Mouse (Mus musculus): Measurements from ENCODE around the gene Pilra. TPM values are rescaled to one million over a fixed set of nuclear protein-coding genes. Genes with fewer than 3 reads are reported as not detected.

Pilra gene
- polyA plus RNA-seq (2014; fragmentation: Illumina TruSeq; extraction: RNeasy Lipid Tissue Mini Kit (QIAGEN cat#74804); ENCODE audit: low read depth, low replicate concordance), result 0.38 TPM

DNA sequence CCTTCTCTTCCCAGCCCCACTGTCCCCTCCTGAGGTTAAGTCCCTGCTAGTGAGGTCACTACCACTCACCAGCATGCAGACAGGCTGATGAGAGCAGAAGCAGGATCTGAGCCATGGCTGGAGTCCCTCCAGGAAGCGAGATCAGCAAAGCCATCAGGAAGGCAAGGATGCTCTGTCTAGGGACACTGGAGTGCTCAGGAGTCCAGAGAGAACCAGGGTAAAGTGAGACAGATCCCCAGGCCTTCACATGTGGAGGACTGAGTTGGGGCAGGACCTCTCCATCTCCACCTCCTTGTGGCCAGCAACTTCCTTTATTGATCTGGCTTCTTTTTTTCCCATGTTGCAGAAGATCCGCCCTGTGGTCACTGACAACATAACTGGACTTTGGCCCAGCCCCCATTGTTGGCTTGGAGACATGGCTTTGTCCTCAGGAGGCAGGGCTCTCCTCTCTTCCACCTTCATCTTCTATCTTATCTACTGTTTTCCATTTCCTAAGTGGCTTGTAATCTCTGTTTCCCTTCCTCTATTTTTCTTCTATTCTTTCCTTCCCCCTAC, at the start of gene Pilra:
Gene Pilra, minus strand, starts transcription at position 316 of the 555 bp plus-strand sequence.

DNA sequence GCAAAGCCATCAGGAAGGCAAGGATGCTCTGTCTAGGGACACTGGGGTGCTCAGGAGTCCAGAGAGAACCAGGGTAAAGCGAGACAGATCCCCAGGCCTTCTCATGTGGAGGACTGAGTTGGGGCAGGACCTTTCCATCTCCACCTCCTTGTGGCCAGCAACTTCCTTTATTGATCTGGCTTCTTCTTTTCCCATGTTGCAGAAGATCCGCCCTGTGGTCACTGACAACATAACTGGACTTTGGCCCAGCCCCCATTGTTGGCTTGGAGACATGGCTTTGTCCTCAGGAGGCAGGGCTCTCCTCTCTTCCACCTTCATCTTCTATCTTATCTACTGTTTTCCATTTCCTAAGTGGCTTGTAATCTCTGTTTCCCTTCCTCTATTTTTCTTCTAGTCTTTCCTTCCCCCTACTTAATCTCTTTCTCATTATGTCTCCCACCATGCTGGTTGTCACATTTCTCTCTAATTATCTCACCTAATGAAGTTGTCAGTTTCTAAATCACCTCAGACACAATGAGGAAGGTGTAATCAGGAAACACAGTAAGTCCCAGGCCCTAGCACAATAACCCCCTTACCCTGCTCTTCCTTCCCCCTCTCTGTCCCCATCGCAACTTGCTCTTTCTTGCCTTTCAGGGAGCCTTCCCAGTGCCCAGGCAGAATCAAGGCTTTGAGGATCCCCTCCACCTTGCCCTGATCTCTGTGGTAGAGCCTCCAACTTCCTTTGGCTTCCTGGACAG, 35.7 kb upstream of the Pilra start, which contains the start of gene Pilrb2:
Gene Pilrb2, minus strand, starts transcription at position 172 of the 737 bp plus-strand sequence.

DNA sequence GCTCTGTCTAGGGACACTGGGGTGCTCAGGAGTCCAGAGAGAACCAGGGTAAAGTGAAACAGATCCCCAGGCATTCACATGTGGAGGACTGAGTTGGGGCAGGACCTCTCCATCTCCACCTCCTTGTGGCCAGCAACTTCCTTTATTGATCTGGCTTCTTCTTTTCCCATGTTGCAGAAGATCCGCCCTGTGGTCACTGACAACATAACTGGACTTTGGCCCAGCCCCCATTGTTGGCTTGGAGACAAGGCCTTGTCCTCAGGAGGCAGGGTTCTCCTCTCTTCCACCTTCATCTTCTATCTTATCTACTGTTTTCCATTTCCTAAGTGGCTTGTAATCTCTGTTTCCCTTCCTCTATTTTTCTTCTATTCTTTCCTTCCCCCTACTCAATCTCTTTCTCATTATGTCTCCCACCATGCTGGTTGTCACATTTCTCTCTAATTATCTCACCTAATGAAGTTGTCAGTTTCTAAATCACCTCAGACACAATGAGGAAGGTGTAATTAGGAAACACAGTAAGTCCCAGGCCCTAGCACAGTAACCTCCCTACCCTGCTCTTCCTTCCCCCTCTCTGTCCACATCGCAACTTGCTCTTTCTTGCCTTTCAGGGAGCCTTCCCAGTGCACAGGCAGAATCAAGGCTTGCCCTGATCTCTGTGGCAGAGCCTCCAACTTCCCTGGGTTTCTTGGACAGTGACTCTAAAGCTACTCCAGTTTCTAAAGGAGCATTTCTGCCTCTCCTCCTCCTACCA, 22.1 kb upstream of the Pilra start, which contains the start of gene Pilrb1:
Gene Pilrb1, minus strand, starts transcription at position 147 of the 751 bp plus-strand sequence.

DNA sequence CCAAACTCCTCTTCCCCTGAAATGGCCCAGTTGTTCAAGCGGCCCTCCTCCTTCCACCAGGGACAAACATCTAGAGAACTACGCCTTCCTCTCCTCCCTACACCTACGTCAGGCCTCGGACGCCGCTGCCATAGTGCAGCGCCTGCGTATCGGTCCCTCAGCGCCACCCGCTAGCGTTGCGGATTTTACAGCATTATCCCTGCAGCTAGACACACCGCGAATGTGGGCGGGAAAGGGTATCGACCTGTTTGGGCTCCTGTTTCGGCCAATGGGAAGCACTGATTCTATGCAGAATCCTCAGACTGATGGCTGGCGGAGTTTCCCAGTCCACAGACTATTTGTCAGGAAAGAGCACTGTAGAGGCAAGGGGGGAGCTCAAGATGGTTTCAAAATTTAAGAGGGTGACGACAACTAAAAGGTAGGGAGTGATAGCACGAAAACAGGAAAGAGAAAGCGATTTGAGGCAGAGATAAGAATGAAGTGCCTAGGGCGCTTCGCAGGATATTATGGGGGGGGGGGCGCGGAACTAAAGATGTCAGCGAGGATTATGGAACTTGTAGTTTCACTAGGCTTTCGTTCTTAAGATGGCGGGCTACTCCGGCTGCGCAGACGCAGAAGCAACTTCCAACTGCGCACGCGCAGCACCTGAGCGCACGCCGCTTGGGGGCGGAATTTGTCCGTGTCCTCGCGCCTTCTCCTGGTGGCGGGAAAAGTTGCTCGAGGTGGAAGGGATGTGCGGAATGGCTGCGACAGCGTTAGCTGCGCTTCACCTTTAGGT, 48.7 kb downstream of the Pilra start, which contains the start of the genes Mepce and Zcwpw1:
Gene Mepce, minus strand, starts transcription at position 505 of the 778 bp plus-strand sequence.
Gene Zcwpw1, plus strand, starts transcription at position 648 of the 778 bp plus-strand sequence.

DNA sequence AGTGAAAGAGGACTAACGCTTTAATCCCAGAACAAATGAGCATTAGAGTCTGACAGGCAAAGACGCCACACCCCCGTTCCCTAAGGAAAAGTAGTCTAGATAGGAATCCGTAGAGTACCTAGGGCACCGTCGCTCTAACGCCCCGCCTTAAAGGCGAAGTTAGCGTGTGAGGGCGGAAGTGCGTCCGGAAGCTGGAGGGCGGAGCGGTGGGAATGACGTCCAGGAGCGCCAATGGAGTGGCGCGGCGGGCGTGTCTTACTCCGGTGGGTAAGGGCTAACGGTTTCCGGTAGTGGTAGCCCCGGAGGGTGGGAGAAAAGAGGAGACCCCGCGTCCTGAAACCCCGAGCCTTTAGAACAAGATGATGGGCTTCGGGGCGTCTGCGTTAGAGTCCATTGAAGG, 57.4 kb downstream of the Pilra start, which contains the start of gene Ppp1r35:
Gene Ppp1r35, plus strand, starts transcription at position 215 of the 400 bp plus-strand sequence.

Other genes starting within 250 kb of the Pilra start
- not detected for gene Mospd3, start 235.2 kb downstream of the Pilra start, polyA plus RNA-seq (2014; fragmentation: Illumina TruSeq; extraction: RNeasy Lipid Tissue Mini Kit (QIAGEN cat#74804); ENCODE audit: low read depth, low replicate concordance)
- gene Pcolce, start 222.5 kb downstream of the Pilra start, polyA plus RNA-seq (2014; fragmentation: Illumina TruSeq; extraction: RNeasy Lipid Tissue Mini Kit (QIAGEN cat#74804); ENCODE audit: low read depth, low replicate concordance), result 12.9 TPM
- gene Fbxo24, start 207.3 kb downstream of the Pilra start, polyA plus RNA-seq (2014; fragmentation: Illumina TruSeq; extraction: RNeasy Lipid Tissue Mini Kit (QIAGEN cat#74804); ENCODE audit: low read depth, low replicate concordance), result 3.5 TPM
- 1.6 TPM for gene Lrch4, start 207.2 kb downstream of the Pilra start, polyA plus RNA-seq (2014; fragmentation: Illumina TruSeq; extraction: RNeasy Lipid Tissue Mini Kit (QIAGEN cat#74804); ENCODE audit: low read depth, low replicate concordance)
- 0.39 TPM for gene Gm20605, start 207.1 kb downstream of the Pilra start, polyA plus RNA-seq (2014; fragmentation: Illumina TruSeq; extraction: RNeasy Lipid Tissue Mini Kit (QIAGEN cat#74804); ENCODE audit: low read depth, low replicate concordance)
- 1.2 TPM for gene Sap25, start 194.9 kb downstream of the Pilra start, polyA plus RNA-seq (2014; fragmentation: Illumina TruSeq; extraction: RNeasy Lipid Tissue Mini Kit (QIAGEN cat#74804); ENCODE audit: low read depth, low replicate concordance)
- not detected for gene Irs3, start 190.6 kb downstream of the Pilra start, polyA plus RNA-seq (2014; fragmentation: Illumina TruSeq; extraction: RNeasy Lipid Tissue Mini Kit (QIAGEN cat#74804); ENCODE audit: low read depth, low replicate concordance)
- gene Agfg2, start 151.6 kb downstream of the Pilra start, polyA plus RNA-seq (2014; fragmentation: Illumina TruSeq; extraction: RNeasy Lipid Tissue Mini Kit (QIAGEN cat#74804); ENCODE audit: low read depth, low replicate concordance), result 5.5 TPM
- 0.07 TPM for gene Nyap1, start 94.7 kb downstream of the Pilra start, polyA plus RNA-seq (2014; fragmentation: Illumina TruSeq; extraction: RNeasy Lipid Tissue Mini Kit (QIAGEN cat#74804); ENCODE audit: low read depth, low replicate concordance)
- gene Tsc22d4, start 90.6 kb downstream of the Pilra start, polyA plus RNA-seq (2014; fragmentation: Illumina TruSeq; extraction: RNeasy Lipid Tissue Mini Kit (QIAGEN cat#74804); ENCODE audit: low read depth, low replicate concordance), result 7.8 TPM
- 3.4 TPM for gene Ppp1r35, start 57.4 kb downstream of the Pilra start, polyA plus RNA-seq (2014; fragmentation: Illumina TruSeq; extraction: RNeasy Lipid Tissue Mini Kit (QIAGEN cat#74804); ENCODE audit: low read depth, low replicate concordance)
- 26.1 TPM for gene Mepce, start 48.6 kb downstream of the Pilra start, polyA plus RNA-seq (2014; fragmentation: Illumina TruSeq; extraction: RNeasy Lipid Tissue Mini Kit (QIAGEN cat#74804); ENCODE audit: low read depth, low replicate concordance)
- gene Zcwpw1, start 48.5 kb downstream of the Pilra start, polyA plus RNA-seq (2014; fragmentation: Illumina TruSeq; extraction: RNeasy Lipid Tissue Mini Kit (QIAGEN cat#74804); ENCODE audit: low read depth, low replicate concordance), result 48.0 TPM
- not detected for gene Pilrb1, start 21.8 kb upstream of the Pilra start, polyA plus RNA-seq (2014; fragmentation: Illumina TruSeq; extraction: RNeasy Lipid Tissue Mini Kit (QIAGEN cat#74804); ENCODE audit: low read depth, low replicate concordance)
- gene Pilrb2, start 35.5 kb upstream of the Pilra start, polyA plus RNA-seq (2014; fragmentation: Illumina TruSeq; extraction: RNeasy Lipid Tissue Mini Kit (QIAGEN cat#74804); ENCODE audit: low read depth, low replicate concordance), result not detected
- gene Cyp3a13, start 85.3 kb upstream of the Pilra start, polyA plus RNA-seq (2014; fragmentation: Illumina TruSeq; extraction: RNeasy Lipid Tissue Mini Kit (QIAGEN cat#74804); ENCODE audit: low read depth, low replicate concordance), result 0.39 TPM
- not detected for gene Gjc3, start 126.8 kb upstream of the Pilra start, polyA plus RNA-seq (2014; fragmentation: Illumina TruSeq; extraction: RNeasy Lipid Tissue Mini Kit (QIAGEN cat#74804); ENCODE audit: low read depth, low replicate concordance)
- gene Azgp1, start 145.2 kb upstream of the Pilra start, polyA plus RNA-seq (2014; fragmentation: Illumina TruSeq; extraction: RNeasy Lipid Tissue Mini Kit (QIAGEN cat#74804); ENCODE audit: low read depth, low replicate concordance), result 0.76 TPM
- gene Smok3a, start 185.0 kb upstream of the Pilra start, polyA plus RNA-seq (2014; fragmentation: Illumina TruSeq; extraction: RNeasy Lipid Tissue Mini Kit (QIAGEN cat#74804); ENCODE audit: low read depth, low replicate concordance), result 7.5 TPM
- gene Smok3b, start 185.1 kb upstream of the Pilra start, polyA plus RNA-seq (2014; fragmentation: Illumina TruSeq; extraction: RNeasy Lipid Tissue Mini Kit (QIAGEN cat#74804); ENCODE audit: low read depth, low replicate concordance), result 7.3 TPM
- gene Smok3c, start 216.9 kb upstream of the Pilra start, polyA plus RNA-seq (2014; fragmentation: Illumina TruSeq; extraction: RNeasy Lipid Tissue Mini Kit (QIAGEN cat#74804); ENCODE audit: low read depth, low replicate concordance), result 5.5 TPM
- 16.2 TPM for gene Zkscan1, start 248.8 kb upstream of the Pilra start, polyA plus RNA-seq (2014; fragmentation: Illumina TruSeq; extraction: RNeasy Lipid Tissue Mini Kit (QIAGEN cat#74804); ENCODE audit: low read depth, low replicate concordance)